Mouse (Mus musculus) liver, adult 2 months (tissue): ENCODE measurements around the gene Il13ra1. TPM values are rescaled to one million over a fixed set of nuclear protein-coding genes. Genes with fewer than 3 reads are reported as not detected.

ENCODE experiments used
- DNase-seq: peaks from one replicate; pipeline ENCODE4 v3.0.0-alpha.2; 2011; ENCODE audit warnings: low read depth, low spot score; ENCODE audit errors: extremely low read depth
- H3K27ac ChIP-seq: fragments of 200-500 bp; replicated peaks from 2 replicates; pipeline ENCODE4 v1.5.1; 2012; ENCODE audit warnings: low read depth, mild to moderate bottlenecking, control low read depth, inconsistent platforms, low read length; ENCODE audit not compliant: insufficient read depth
- H3K27me3 ChIP-seq: fragments of 200-500 bp; 2 replicates; pipeline ENCODE4 v1.6.1; 2012; ENCODE audit warnings: mild to moderate bottlenecking, moderate library complexity, low read length, inconsistent platforms; ENCODE audit not compliant: control insufficient read depth, insufficient read depth
- H3K36me3 ChIP-seq: fragments of 200-500 bp; 2 replicates; pipeline ENCODE4 v1.6.1; 2012; ENCODE audit warnings: low read length, inconsistent platforms; ENCODE audit not compliant: control insufficient read depth, insufficient read depth
- H3K4me1 ChIP-seq: fragments of 200-500 bp; 2 replicates; pipeline ENCODE4 v1.6.1; 2011; ENCODE audit warnings: low read length; ENCODE audit not compliant: control insufficient read depth, insufficient read depth
- H3K4me3 ChIP-seq: fragments of 200-500 bp; 2 replicates; pipeline ENCODE4 v1.5.1; 2011; ENCODE audit warnings: low read depth, mild to moderate bottlenecking, control low read depth, low read length, moderate library complexity; ENCODE audit not compliant: insufficient read depth
- H3K79me2 ChIP-seq: fragments of 200-500 bp; 2 replicates; pipeline ENCODE4 v1.6.1; 2012; ENCODE audit warnings: inconsistent platforms, mild to moderate bottlenecking, low read length, moderate library complexity; ENCODE audit not compliant: control insufficient read depth, insufficient read depth
- H3K9ac ChIP-seq: fragments of 200-500 bp; 2 replicates; pipeline ENCODE4 v1.6.1; 2012; ENCODE audit warnings: low read depth, mild to moderate bottlenecking, control low read depth, inconsistent platforms, low read length
- CTCF ChIP-seq: fragments of 200-500 bp; IDR thresholded peaks from 2 replicates; pipeline ENCODE4 v1.5.1; 2011; ENCODE audit warnings: low read depth, low read length, control low read depth
- POLR2A ChIP-seq: fragments of 200-500 bp; IDR thresholded peaks from 2 replicates; pipeline ENCODE4 v1.6.1; 2011; ENCODE audit warnings: low read length, control low read depth; ENCODE audit not compliant: insufficient read depth; ENCODE audit errors: extremely low read depth
- WGBS: fragments of 180-500 bp; shearing (Covaris S2); methylation state at CpG from one replicate; pipeline ENCODE4 v1.1.7; 2018; 5-methylcytosine and 5-hydroxymethylcytosine counted together
- polyA plus RNA-seq: library from polyadenylated mRNA; depleted of rRNA; stranded (reverse); fragments of >200 nt; gene quantifications from 2 replicates; pipeline ENCODE4 v1.2.3, GENCODE M21; 2012; rRNA removed
- total RNA-seq: library from RNA; depleted of rRNA; stranded (reverse); fragments of >200 nt; gene quantifications from 2 replicates; pipeline ENCODE4 v1.2.3, GENCODE M21; 2014; rRNA removed

Il13ra1 gene
- total and polyA plus RNA-seq, 2 experiments, result 7.3 to 44.3 TPM

GRCm38 (mm10) chrX:36209554-36209953 is 97.6 kb downstream of the Il13ra1 start:
- Histone ChIP-seq H3K4me1 (no peaks in the 10 kb centered on the region), H3K79me2 (no peaks in the 10 kb centered on the region)
- TF ChIP-seq CTCF (no peak), POLR2A (no peak)

GRCm38 (mm10) chrX:36211216-36211615 is 99.3 kb downstream of the Il13ra1 start:
- no peaks in the 10 kb centered on the region for H3K79me2 ChIP-seq
- no peak overlapping the region for H3K9ac ChIP-seq
- H3K4me3 ChIP-seq, result no peak overlapping the region
- WGBS, result 70% methylated on average over 3 of the region's 3 CpGs
- no peak overlapping the region for H3K27ac ChIP-seq
- DNase-seq, result no peak
- no peaks in the 10 kb centered on the region for H3K4me1 ChIP-seq
- no peaks in the 10 kb centered on the region for H3K36me3 ChIP-seq
- no peak for TF ChIP-seq CTCF
- no peak for TF ChIP-seq POLR2A
- H3K27me3 ChIP-seq, result no peaks in the 10 kb centered on the region

More at GRCm38 (mm10) chrX:36209554-36209953, 97.6 kb downstream of the Il13ra1 start:
- Histone ChIP-seq H3K9ac (no peak overlapping the region), H3K27ac (no peak overlapping the region), H3K27me3 (no peaks in the 10 kb centered on the region), H3K4me3 (no peak overlapping the region), H3K36me3 (no peaks in the 10 kb centered on the region)
- DNase-seq, result no peak
- WGBS, result 89% methylated on average over 2 of the region's 2 CpGs

Other genes starting within 250 kb of the Il13ra1 start
- 1.8 and 1.9 TPM in 2 replicates for gene Dock11, start 223.3 kb upstream of the Il13ra1 start, total RNA-seq
- gene Dock11, start 223.3 kb upstream of the Il13ra1 start, polyA plus RNA-seq, result 0.06 and 0.18 TPM in 2 replicates
- not detected in 2 replicates for gene Zcchc12, start 83.8 kb downstream of the Il13ra1 start, total RNA-seq
- gene Zcchc12, start 83.8 kb downstream of the Il13ra1 start, polyA plus RNA-seq, result not detected in 2 replicates
- gene Lonrf3, start 216.2 kb downstream of the Il13ra1 start, total RNA-seq, result 2.8 and 3.9 TPM in 2 replicates
- gene Lonrf3, start 216.2 kb downstream of the Il13ra1 start, polyA plus RNA-seq, result 1.8 and 2.5 TPM in 2 replicates